Mouse (Mus musculus) gastrocnemius, postnatal 36 days (tissue): Measurements from ENCODE around the gene Slc27a1. TPM values are rescaled to one million over a fixed set of nuclear protein-coding genes. Genes with fewer than 3 reads are reported as not detected.

Experiments
- DNase-seq, 2 experiments: peaks; one replicate each; pipeline ENCODE4 v3.0.0; 2022
- intact Hi-C: fragments of 180-260 bp; cut with DNase I; formaldehyde crosslinking; loops from one replicate; pipeline ENCODE4 v1.15.1; 2025
- total RNA-seq, 2 experiments: library from RNA; stranded (reverse); gene quantifications; 2 replicates each; pipeline ENCODE4 v1.2.3; 2021

The Slc27a1 gene
- total RNA-seq, 2 experiments from 2014 or later = 55.9 to 77.1 TPM

DNA sequence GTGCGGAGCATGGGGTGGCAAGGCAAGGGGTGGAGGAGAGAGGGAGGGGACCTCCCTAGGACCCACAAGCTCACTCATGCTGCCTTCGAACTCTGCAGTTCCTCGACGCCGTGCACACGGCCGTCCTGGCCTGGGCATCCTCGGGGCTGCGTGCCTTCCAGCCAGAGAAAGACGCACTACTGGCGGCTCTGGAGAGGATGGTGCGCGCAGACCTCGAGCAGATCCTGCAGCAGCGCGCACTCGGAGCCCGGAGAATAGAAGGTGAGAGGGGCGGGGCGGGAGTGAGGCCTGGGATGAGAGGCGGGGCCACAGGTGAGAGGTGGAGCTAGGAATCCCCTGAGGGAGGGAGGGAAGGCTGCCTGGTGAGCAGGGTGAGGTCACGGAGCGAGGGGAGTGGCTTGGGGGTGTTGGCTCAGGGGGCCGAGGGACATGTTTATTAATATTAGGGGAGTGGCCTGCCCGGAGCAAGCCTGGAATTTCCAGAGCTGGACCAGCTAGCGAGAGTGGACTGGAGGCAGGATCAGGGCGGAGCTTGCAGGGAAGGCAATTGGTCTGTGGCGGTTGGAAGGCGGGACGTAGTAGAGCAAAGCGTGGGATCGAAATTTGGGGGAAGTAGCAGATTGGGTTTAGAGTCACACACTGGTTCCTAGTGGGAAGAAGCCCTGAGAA is 34.1 kb downstream of the Slc27a1 start:
- intact Hi-C loops = no loop called here
- DNase-seq = peak; percentile 42

DNA sequence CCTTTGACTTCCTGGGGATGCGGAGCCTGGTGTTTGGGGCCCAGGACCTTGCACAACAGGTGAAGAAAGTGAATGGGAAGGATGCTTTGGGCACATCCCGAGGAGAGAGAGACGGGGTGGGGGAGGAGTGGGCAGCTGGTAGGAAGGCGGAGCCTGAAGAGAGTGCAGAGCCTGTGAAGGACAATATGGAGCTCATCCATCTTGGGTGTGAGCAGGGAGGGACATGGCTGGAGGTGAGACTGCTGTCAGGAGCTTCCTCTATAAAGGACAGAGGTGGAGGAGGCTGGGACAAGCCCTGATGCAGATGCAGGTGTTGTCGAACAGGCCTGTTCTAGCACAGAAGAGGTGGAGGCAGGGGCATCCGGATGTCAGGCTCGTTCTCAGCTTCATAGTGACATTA is 35.3 kb downstream of the Slc27a1 start:
- intact Hi-C loops = no loop called here
- no peak for DNase-seq

DNA sequence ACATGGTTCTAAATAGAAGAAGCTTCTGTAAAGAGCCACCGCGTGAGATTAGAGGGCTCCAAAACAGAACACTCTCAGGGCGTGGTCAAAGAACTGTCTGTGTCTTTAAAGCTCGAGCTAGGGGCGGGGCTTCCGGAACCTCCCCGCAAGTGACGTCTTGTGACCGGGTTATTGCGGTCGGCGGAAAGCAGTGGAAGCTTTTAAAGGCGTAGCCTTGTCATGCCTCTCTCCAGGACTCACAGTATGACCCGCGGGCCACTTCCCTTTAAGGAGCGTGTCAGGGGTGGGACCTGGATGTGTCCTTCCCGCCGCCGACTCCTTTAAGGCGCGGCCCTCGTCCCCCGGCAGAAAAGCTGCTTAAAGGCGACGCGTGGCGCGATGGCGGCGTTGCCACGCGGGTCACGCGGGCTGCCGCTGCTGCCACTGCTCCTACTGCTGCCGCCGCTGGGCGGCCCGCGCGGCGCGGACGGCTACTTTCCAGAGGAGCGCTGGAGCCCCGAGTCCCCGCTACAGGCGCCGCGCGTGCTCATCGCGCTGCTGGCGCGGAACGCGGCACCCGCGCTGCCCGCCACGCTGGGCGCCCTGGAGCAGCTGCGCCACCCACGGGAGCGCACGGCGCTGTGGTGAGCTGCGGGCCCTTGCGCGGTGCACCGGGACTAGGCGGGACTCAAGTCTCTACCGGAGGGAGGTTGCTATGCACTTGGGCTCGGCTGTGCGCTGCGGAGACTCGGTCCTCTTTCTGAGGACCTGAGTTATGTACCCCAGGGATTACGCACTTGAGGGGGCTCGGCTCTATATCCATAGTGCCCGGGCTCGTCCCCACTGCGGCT is 42.4 kb downstream of the Slc27a1 start, which contains the start of gene Colgalt1:
Colgalt1 (plus strand) TSS at position 177 of the 830 bp plus-strand sequence.
- intact Hi-C loops = no loop called here
- DNase-seq = peak; percentile 89 to 97

DNA sequence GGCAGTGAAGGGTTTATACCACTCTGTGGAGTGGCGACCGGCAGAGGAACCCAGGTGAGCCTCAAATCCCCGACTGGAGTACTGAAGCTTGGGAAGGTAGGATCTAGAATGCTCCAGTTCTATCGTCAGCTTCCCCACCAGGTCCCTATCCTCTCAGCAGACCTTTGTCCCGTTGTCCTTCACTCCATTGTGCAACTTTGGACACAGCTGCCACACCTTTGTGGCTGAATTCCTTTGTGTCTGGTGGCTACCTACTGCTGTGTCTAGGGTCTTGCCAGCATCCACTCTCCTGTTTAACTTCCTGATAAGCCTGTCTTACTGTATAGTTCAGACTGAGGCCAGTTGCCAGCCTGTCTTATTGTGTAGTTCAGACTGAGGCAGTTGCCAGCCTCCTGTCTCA is 43.5 kb downstream of the Slc27a1 start:
- intact Hi-C loops = no loop called here
- DNase-seq = no peak

DNA sequence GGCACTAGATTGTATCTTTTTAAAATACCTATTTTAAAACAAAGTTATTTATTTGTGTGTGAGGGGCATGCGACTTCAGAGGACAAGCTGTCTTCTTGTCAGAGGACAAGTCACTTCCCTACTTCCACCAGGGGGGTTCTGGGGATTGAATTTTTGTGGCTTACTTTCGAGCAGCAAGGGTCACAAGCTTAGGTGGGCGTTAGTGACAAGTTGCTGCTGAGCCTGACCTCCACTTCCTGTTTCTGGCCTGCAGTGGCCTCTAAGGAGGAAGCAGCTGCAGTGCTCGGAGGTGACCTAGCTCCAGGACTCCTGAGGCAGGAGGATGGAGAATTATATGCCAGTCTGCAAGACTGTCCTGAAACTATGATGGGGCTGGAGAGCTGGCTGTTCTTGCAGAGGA is 44.7 kb downstream of the Slc27a1 start:
- intact Hi-C loops = no loop called here
- DNase-seq = no peak

DNA sequence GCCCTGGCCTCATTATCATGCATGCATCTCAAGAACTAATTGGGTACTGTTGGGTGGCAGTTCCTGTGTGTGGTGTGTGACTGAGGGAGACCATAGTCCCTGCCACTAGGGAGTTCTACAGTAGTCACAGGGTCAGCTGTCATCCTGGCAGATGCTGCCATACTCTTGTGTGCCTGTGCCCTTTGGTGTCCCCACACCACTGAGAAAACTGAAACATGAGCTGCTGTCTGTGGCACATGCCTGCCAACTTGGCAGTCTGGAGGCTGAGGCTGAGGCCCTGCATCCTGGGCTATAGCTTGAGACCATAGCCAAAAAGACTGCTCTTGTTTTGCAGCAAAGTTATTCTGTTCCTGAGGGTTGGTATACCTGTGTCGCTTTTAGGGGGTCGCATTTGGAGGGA is 51.1 kb downstream of the Slc27a1 start:
- DNase-seq = peak; percentile 37 to 41

DNA sequence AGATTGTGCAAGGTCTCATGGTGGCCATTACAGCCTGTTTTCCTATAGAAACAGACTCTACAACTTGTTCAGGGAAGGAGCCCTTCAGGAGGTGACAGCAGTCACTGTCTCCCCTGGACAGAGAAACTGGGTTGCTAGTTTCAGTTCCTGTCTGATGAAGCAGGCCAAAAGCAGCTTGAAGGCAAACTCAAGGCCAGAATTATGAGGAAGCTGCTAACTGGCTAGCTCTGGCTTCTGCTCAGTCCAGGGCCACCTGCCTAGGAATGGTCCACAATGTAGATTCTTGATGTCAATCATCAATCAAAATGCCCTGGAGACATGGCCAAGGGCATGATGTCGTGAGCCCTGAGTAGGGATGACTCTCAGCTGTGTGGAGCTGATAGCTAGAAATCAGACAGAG is 56.4 kb downstream of the Slc27a1 start:
- intact Hi-C loops = no loop called here

More for the DNA sequence above, 51.1 kb downstream of the Slc27a1 start:
- intact Hi-C loops = no loop called here

DNA sequence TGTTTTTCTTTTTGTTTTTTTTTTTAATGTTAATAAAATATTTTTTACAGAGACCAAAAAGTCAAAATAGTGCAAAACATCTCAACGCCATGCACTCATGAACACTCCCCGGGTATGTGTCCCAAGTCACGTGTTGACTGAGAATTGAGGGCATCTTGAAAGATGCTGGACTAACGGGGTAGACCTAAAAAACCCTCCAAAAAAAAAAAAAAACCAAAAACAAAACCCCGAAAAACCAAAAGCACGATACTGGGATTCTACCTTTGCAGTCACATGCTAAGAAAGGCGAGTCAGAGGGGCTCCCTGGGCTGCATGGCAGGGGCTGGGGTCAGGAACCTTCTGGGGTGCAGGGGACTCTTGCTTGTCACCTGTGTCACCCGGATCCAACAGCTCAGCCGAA is 58.1 kb downstream of the Slc27a1 start:
- intact Hi-C loops = no loop called here
- no peak for DNase-seq

More for the DNA sequence above, 56.4 kb downstream of the Slc27a1 start:
- DNase-seq = no peak

DNA sequence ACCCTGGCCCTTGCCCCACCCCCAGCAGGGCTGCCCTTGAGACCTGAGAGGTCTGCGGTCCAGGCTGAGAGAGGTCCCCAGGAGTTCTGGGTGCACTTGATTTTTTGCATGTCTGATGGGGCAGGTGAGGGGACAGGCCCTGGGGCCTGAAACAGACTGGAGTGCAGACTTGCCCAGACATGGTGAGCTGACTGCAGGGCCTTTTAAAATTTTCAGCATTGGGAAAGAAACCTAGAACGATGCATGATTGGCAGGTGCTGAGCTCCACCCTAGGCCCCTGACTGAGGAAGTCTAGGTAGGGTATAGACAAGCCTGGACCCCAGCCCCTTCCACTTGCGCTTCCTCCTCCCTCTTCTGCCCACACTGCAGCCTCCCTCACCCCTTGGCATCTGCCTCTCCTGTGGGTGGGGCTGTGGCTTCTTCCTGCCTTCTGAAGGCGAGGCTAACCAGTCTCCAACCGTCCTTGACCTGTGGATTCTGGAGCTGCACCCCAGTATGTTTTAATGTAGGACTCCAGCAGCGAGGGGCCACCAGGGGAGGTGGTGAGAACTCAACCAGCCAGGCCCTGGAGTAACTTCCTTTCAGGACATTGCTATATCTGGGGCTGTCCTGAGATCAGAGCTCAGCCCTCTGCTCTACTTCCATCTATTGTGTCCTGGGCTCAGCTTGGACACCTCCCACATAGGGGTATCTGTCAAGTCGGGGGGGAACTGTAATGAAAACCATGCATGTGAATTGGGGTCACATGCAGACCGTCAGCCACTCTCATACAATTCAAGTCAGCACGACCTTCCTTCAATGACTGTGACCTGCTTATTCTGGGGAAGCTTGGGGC is 58.8 kb downstream of the Slc27a1 start:
- no peak for DNase-seq
- intact Hi-C loops = no loop called here

DNA sequence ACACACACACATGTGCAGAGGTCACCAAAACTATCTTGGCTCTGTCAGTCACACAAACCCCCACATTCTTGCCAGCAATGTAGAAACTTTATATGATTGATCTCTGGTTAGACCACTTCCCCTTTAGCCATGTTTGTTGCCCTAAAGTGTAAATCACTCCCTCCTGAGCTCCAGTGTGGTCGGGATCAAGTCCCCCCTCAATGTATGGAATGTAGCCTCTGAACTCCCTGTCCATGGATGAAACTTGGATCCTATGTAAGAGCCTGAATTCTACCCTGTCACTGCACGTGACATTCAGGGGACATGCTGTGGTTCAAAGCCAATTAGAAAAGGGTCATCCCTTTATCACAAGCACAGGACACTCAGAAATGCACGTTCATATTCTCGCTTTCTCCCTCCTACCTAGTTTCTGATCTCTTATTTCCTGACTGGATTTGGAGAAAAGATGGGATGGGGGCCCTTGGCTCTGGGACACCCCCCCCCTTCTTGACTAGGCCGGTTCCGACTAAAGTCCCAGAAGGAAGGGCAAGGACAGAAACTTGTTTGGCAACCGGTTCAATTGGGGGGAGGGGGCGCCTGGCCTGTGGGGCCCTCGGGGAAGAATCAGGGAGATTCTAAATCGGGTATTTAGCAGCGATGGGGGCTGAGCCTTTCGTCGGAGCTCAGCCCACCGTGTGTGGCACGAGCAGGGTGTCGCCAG is 59.9 kb downstream of the Slc27a1 start:
- intact Hi-C loops = no loop called here
- DNase-seq = no peak

DNA sequence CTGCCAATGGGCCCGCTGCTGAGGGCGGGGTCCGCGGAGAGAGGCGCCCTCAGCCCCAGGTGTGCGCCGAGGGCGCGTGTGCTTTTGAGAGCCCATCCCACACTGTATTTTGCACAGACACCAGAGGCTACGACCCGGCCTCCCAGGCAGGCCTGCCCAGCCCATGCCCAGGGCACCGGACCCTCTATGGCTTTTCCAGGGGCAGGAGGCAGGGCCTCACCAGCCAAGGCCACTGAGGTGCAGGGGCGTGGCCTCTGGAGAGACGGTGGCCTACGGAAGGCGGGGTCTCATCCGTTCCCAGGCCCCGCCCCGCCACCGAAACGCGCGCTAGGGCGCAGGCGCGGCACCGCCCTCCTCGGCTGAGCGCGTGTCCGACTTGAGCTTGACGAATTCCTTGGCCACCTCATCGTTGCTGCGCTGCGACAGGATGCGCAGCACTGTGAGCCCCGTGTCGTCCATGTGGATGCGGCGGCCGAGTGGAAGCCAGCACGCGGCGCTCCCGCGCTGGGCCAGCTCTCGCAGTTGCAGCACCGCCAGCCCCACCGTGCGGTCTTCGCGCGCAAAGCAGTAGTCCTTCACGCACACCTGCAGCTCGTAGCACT is 60.5 kb downstream of the Slc27a1 start:
- intact Hi-C loops = no loop called here
- peak; percentile 89 to 94 for DNase-seq

DNA sequence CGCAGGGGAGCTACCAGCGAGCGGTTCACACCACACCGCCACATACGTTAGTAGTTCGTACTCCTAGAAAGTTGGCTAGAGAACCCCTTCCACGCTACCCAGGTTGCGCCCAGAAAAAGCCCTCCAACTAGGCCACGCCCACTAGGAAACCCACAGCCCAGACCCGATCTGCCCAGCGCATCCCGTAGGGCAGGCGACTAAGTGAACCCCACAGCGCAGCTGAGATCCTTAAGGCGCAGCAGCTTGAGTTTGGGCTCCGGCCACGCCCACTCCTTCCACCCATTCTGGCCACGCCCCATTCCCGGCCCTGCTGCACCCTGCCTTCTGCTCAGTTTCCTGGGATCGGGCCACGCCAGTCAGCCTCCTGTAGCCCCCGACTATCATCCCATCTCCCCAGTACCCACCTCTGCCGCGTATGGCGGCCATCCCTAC is 61.1 kb downstream of the Slc27a1 start:
- no peak for DNase-seq
- intact Hi-C loops = loop anchor here (5.0 kb wide), 1 partner anchor 32 kb away; the partner anchor contains the start of gene Fam129c

DNA sequence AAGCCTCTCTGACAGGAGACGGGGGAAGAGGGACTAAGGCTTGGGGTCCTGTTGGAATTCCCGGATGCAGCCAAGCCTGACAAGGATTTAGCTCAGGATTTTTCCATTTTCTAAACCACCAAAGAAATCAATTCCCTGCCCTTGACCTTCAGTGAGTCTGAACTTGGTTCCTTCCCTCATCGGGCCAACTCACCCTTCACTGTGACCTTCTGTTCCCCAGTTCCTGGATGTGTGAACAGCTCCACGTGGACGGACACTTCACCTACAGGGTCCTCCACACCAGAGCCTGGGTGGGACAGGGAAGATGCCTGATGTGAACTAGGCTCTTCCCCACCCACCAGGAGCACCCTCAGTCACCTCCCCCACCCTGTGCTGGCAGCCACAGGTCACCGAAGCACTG is 62.1 kb downstream of the Slc27a1 start:
- intact Hi-C loops = loop anchor here (5.0 kb wide), 1 partner anchor 33 kb away; the partner anchor contains the start of gene Fam129c
- DNase-seq = no peak

DNA sequence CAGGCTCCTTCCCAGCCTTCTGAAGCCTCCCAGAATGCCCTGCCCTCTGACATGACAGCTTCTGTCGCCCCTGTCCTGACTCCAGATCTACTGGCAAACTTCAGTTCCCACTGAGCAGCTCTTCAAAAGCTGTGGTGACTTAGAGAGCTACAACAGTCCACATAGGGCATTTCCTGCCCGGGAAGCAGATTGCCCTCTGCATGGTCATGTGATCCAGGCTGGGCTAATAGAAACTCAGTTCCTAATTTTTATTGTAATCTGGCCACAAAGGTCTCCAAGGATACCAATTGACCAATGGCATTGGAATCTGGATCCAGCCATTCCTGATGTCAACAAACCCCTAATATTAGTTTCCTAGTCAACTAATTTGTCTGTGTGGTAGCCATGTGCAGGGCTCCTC is 63.2 kb downstream of the Slc27a1 start:
- intact Hi-C loops = loop anchor here (2.0 to 5.0 kb wide), 2 partner anchors 35 to 73 kb away; partner anchors contain the start of genes Fam129c and Tmem221
- DNase-seq = no peak

DNA sequence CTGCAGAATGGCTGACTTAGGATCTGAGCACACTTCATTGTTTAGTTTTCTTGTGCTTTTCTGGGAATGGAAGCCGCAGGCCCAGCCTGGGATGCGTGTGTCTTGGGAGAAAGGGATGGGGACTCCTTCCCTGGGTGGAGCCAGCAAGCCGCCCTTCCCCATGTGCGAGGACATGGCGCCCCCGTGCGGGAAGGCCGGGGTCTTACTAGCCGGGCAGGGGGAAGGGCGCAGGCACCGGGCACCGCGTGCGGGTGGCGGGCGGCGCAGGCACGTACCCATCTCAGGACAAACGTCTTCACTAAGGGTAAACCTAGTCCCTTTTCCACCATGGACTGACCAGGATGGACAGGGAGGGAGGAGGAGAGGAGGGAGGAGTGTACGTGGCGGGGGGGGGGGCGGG is 64.5 kb downstream of the Slc27a1 start:
- intact Hi-C loops = loop anchor here (2.0 to 5.0 kb wide), 2 partner anchors 36 to 74 kb away; partner anchors contain the start of genes Fam129c and Tmem221
- peak; percentile 54 to 55 for DNase-seq

DNA sequence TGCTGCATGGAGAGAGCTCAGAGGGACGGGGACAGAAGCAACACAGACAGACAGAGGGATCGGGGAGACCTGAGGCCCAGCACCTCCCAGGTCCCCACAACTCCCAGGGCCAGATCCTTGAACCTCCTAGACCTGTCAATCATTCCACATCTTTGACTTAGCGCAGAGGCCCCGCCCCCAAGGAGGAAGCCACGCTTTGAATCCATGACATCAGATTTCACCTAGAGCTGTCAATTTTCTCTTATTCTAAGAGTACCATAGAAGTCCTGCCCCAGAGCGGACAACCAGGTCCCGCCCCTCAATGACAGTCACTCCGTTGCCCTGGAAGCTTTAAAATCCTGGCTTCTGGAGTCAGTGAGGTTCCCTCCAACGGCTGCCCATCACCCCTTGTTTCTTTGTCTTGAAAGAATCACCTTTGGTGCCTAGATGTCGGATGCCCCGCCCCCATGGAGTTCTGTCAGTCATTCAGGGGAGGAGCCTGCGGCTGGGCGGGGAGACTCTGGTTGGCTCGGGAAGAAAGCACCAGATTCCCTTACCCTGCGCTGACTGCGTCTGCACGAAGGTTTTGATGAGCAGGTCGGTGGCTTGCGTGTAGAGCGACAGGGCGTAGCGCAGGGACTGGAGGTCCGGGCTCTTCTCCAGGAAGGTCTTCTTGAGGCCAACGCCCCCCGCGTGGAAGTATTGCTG is 65.4 kb downstream of the Slc27a1 start:
- DNase-seq = no peak
- intact Hi-C loops = loop anchor here (2.0 to 5.0 kb wide), 2 partner anchors 37 to 75 kb away; partner anchors contain the start of genes Fam129c and Tmem221
